Mouse (Mus musculus) liver, embryonic 16.5 days (tissue): ENCODE measurements around the gene Tm6sf1. TPM values are rescaled to one million over a fixed set of nuclear protein-coding genes. Genes with fewer than 3 reads are reported as not detected.

ENCODE experiments used
- ATAC-seq: fragments of 200-750 bp; cut with Nextera tagmentation; 2 replicates; pipeline ENCODE4 v1.8.0; 2017; ENCODE audit warnings: low read depth, mild to moderate bottlenecking, moderate number of reproducible peaks, moderate library complexity
- H3K27ac ChIP-seq: fragments of 300-500 bp; sonication (generic); 2 replicates; pipeline ENCODE4 v1.5.1; 2014; ENCODE audit warnings: mild to moderate bottlenecking, low read length
- H3K27me3 ChIP-seq: fragments of 300-500 bp; sonication (generic); 2 replicates; pipeline ENCODE4 v1.6.1; 2014; ENCODE audit warnings: low read depth, low read length, mixed read lengths; ENCODE audit not compliant: control insufficient read depth, insufficient read depth
- H3K36me3 ChIP-seq: fragments of 300-500 bp; sonication (generic); 2 replicates; pipeline ENCODE4 v1.6.1; 2014; ENCODE audit warnings: mild to moderate bottlenecking; ENCODE audit not compliant: control insufficient read depth, insufficient read depth
- H3K4me1 ChIP-seq: fragments of 300-500 bp; sonication (generic); 2 replicates; pipeline ENCODE4 v1.6.1; 2014; ENCODE audit warnings: low read depth, low read length, mixed read lengths; ENCODE audit not compliant: control insufficient read depth
- H3K4me2 ChIP-seq: fragments of 300-500 bp; sonication (generic); 2 replicates; pipeline ENCODE4 v1.6.1; 2014; ENCODE audit warnings: low read depth, low read length, mixed read lengths
- H3K4me3 ChIP-seq: fragments of 300-500 bp; sonication (generic); 2 replicates; pipeline ENCODE4 v1.5.1; 2014; ENCODE audit warnings: low read depth, mild to moderate bottlenecking, low read length
- H3K9ac ChIP-seq: fragments of 300-500 bp; sonication (generic); 2 replicates; pipeline ENCODE4 v1.6.1; 2014; ENCODE audit warnings: low read depth, low read length
- H3K9me3 ChIP-seq: fragments of 300-500 bp; sonication (generic); replicated peaks from 2 replicates; pipeline ENCODE4 v1.6.1; 2016; ENCODE audit warnings: low read length; ENCODE audit not compliant: control insufficient read depth
- WGBS: fragments of 180-500 bp; shearing (Covaris S2); extraction: QIAGEN DNeasy Blood & Tissue Kit; methylation state at CpG from one replicate; pipeline ENCODE4 v1.1.7; 2014; ENCODE audit not compliant: insufficient replicate concordance; 5-methylcytosine and 5-hydroxymethylcytosine counted together
- polyA plus RNA-seq: library from polyadenylated mRNA; unstranded; fragments of >200 nt; fragmentation: Nextera tagmentation; extraction: Ambion mirVana; gene quantifications from 2 replicates; pipeline ENCODE4 v1.2.1, GENCODE M21; 2015

The Tm6sf1 gene
- polyA plus RNA-seq, 1 experiment from 2014 or later, result 10.4 TPM

DNA sequence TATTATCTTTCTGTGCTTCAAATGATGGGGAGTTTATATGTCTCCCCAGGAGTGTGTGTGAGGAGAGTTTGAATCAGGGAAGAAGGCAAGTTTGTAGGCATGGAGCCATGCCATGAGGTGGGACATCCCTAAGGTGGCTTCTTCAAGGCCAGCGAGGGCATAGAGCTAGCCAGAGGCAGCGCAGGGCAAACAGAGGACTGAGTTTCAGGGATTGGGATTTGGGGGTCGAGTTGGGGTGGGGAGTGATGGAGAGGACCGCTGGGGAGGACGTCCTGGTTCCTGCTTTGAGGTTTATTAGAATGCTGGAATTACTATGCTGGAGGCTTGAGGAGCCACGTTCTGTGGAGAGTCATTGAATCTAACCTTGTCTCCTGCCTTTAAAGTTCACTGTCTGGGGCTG, 7.1 kb downstream of the Tm6sf1 start:
- no peaks in the 10 kb centered on the region; the same call in none of the 2 replicates for H3K4me1 ChIP-seq
- H3K4me2 ChIP-seq, result no peak overlapping the region
- no peak for ATAC-seq
- no peak overlapping the region for H3K9ac ChIP-seq
- H3K9me3 ChIP-seq, result no peaks in the 10 kb centered on the region
- H3K4me3 ChIP-seq, result no peak overlapping the region
- H3K27me3 ChIP-seq, result peaks cover 50% of the 10 kb centered on the region
- H3K36me3 ChIP-seq, result no peaks in the 10 kb centered on the region
- H3K27ac ChIP-seq, result no peak overlapping the region
- 64% methylated on average over 6 of the region's 6 CpGs for WGBS

- ATAC-seq, result no peak
- no peak overlapping the region for H3K4me3 ChIP-seq
- no peaks in the 10 kb centered on the region for H3K9me3 ChIP-seq
- no peak overlapping the region for H3K4me2 ChIP-seq
- H3K27ac ChIP-seq, result no peak overlapping the region
- WGBS, result 66% methylated on average over 9 of the region's 9 CpGs
- H3K9ac ChIP-seq, result no peak overlapping the region
- no peaks in the 10 kb centered on the region; the same call in 1 of the 2 replicates for H3K4me1 ChIP-seq
- H3K36me3 ChIP-seq, result no peaks in the 10 kb centered on the region
- H3K27me3 ChIP-seq, result peaks cover 37% of the 10 kb centered on the region
These were observed 8.6 kb downstream of the Tm6sf1 start for GRCm38 (mm10) chr7:81867231-81867930.

GRCm38 (mm10) chr7:81868158-81868557, 9.4 kb downstream of the Tm6sf1 start:
- peak; percentile 47; the same call in 1 of the 2 replicates for ATAC-seq
- WGBS, result 33% methylated on average over 6 of the region's 6 CpGs
- no peak overlapping the region for H3K4me3 ChIP-seq
- no peak overlapping the region for H3K4me2 ChIP-seq
- no peaks in the 10 kb centered on the region; the same call in 1 of the 2 replicates for H3K4me1 ChIP-seq
- H3K27me3 ChIP-seq, result peaks cover 34% of the 10 kb centered on the region
- H3K36me3 ChIP-seq, result no peaks in the 10 kb centered on the region
- H3K9ac ChIP-seq, result no peak overlapping the region
- H3K27ac ChIP-seq, result no peak overlapping the region
- no peaks in the 10 kb centered on the region for H3K9me3 ChIP-seq

DNA sequence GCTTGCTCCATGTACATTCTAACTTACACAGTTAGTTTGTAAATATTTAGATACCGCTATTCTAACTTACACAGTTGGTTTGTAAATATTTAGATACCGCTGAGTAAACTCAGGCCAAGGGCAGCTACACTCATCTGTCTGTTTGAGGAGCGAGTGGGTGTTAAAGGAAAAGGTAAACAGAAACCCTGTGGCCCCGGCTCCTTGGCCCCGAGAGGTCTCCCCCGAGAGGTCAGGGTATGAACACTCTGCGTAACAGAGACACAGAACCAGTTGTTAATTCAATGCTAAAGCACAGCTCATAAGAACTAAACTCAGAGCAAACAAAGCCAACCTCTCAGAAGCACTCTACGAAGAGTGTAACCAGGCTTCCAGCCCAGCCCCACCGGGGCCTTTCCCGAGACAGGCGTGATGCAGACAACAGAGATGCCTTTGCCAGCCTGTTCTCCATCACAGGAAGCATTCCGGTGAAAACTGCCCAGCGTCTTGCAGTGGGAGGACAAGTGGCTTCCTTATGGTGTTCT, 13.8 kb downstream of the Tm6sf1 start:
- peak; percentile 64 for ATAC-seq
- H3K4me1 ChIP-seq, result no peaks in the 10 kb centered on the region
- H3K27ac ChIP-seq, result no peak overlapping the region
- H3K4me3 ChIP-seq, result no peak overlapping the region
- H3K9ac ChIP-seq, result no peak overlapping the region
- H3K4me2 ChIP-seq, result no peak overlapping the region
- WGBS, result 67% methylated on average over 13 of the region's 13 CpGs
- H3K36me3 ChIP-seq, result no peaks in the 10 kb centered on the region
- peaks cover 21% of the 10 kb centered on the region for H3K27me3 ChIP-seq
- no peaks in the 10 kb centered on the region for H3K9me3 ChIP-seq

GRCm38 (mm10) chr7:81873807-81874206, 15.0 kb downstream of the Tm6sf1 start:
- H3K27ac ChIP-seq, result no peak overlapping the region
- no peak overlapping the region for H3K4me3 ChIP-seq
- ATAC-seq, result no peak
- no peaks in the 10 kb centered on the region for H3K4me1 ChIP-seq
- 22% methylated on average over 1 of the region's 1 CpGs for whole genome bisulfite sequencing
- H3K4me2 ChIP-seq, result no peak overlapping the region
- H3K9ac ChIP-seq, result no peak overlapping the region
- H3K27me3 ChIP-seq, result peaks cover 20% of the 10 kb centered on the region
- H3K36me3 ChIP-seq, result no peaks in the 10 kb centered on the region
- H3K9me3 ChIP-seq, result no peaks in the 10 kb centered on the region

GRCm38 (mm10) chr7:81874636-81875035, 15.8 kb downstream of the Tm6sf1 start:
- Histone ChIP-seq H3K27me3 (peaks cover 17% of the 10 kb centered on the region), H3K36me3 (no peaks in the 10 kb centered on the region), H3K27ac (no peak overlapping the region), H3K4me1 (no peaks in the 10 kb centered on the region), H3K4me2 (no peak overlapping the region), H3K9ac (no peak overlapping the region), H3K9me3 (no peaks in the 10 kb centered on the region), H3K4me3 (no peak overlapping the region)
- 54% methylated on average over 6 of the region's 6 CpGs for WGBS
- ATAC-seq, result no peak

DNA sequence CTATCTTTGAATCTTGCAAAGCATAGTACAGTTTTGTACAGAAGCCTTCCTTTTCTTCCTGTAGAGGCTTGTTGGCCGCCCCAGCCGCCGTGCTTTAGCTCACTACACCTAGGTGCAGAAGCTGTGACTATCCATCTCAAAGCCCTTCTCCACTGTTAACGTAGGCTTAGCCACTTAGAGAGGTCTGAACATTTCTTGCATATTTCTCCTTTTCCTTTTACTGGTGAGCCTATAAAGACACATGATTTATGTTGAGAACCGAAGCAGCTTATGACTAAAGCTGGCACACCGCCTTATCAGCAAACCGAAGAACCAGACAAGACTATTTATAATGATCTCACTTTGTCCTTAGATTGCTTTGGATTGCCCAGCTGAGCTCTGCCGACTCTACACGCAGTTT, 16.6 kb downstream of the Tm6sf1 start:
- no peak for ATAC-seq
- peaks cover 15% of the 10 kb centered on the region for H3K27me3 ChIP-seq
- no peak overlapping the region for H3K4me2 ChIP-seq
- no peaks in the 10 kb centered on the region for H3K9me3 ChIP-seq
- H3K4me3 ChIP-seq, result no peak overlapping the region
- H3K4me1 ChIP-seq, result no peaks in the 10 kb centered on the region
- no peak overlapping the region for H3K27ac ChIP-seq
- WGBS, result 63% methylated on average over 9 of the region's 9 CpGs
- no peaks in the 10 kb centered on the region for H3K36me3 ChIP-seq
- H3K9ac ChIP-seq, result no peak overlapping the region

- Histone ChIP-seq H3K27ac (no peak overlapping the region), H3K36me3 (no peaks in the 10 kb centered on the region), H3K4me2 (no peak overlapping the region), H3K4me3 (no peak overlapping the region), H3K9ac (no peak overlapping the region), H3K4me1 (no peaks in the 10 kb centered on the region), H3K27me3 (peaks cover 13% of the 10 kb centered on the region), H3K9me3 (no peaks in the 10 kb centered on the region)
- no peak for ATAC-seq
- WGBS, result 46% methylated on average over 5 of the region's 5 CpGs
These were observed 21.5 kb downstream of the Tm6sf1 start for GRCm38 (mm10) chr7:81880286-81880685.

DNA sequence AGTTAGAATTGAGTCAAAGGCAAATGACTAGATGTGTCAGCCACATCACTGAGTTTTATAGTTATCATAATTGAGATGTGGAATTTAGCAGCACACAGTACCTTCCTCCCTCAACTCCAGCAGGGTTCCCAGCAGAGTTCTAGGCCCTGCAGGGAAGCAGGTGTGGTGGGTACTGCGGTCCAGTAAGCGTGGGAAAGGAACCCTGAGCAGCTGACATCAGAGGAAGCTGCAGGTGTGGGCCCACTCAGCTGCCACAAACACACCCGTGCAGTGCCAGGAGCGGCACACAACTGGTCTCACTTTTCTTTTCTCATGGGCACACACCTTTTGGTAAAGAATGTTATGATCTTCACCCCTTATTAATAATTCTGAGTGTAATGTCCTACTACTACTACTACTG, 22.0 kb downstream of the Tm6sf1 start:
- no peak for ATAC-seq
- H3K4me2 ChIP-seq, result no peak overlapping the region
- H3K36me3 ChIP-seq, result no peaks in the 10 kb centered on the region
- no peak overlapping the region for H3K27ac ChIP-seq
- no peak overlapping the region for H3K9ac ChIP-seq
- H3K9me3 ChIP-seq, result no peaks in the 10 kb centered on the region
- peaks cover 12% of the 10 kb centered on the region for H3K27me3 ChIP-seq
- H3K4me1 ChIP-seq, result no peaks in the 10 kb centered on the region
- 77% methylated on average over 4 of the region's 4 CpGs for WGBS
- H3K4me3 ChIP-seq, result no peak overlapping the region
